ENCODE assay signal across 20 mouse cellular contexts in the genomic region with DNA sequence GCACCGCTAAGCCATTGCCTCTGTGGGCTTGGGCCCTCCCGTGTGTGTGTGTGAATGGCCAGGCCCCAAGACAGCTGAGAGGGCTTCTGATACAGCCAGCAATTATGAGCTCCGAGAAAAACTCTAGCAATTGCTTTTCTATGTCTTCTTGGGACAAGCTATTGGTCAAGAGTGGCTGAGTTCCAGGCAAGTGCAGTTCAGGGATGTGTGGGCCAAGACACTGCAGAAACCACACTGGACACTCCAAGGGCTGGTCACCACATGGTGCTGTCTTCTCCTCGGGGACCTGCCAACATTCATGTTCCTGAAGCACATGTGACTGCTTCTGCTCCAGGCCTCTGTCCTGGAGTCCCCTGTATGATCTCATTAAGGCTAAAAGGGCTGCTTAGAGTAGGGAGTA.
A peak's percentile ranks its signal among the peaks of the same experiment; 100 is the strongest.
DNase-seq lines count a peak whose midpoint lies in the region; ATAC-seq lines count a peak whose summit lies in the region.
"Had no signal": no experiment of that assay in that cellular context is flagged by ENCODE, and none has a peak within 500 bp of the region (broad histone marks: within the 10 kb centered on the region; RNA-seq: fewer than 3 reads in every experiment).

No protein-coding gene starts in this region.

- H3K9me3 ChIP-seq in heart, embryonic 11.5 days (replicated peaks; ENCODE audit: control insufficient read depth, low read length): no peaks in the 10 kb centered on the region
- H3K9me3 ChIP-seq: embryonic facial prominence, embryonic 12.5 days; kidney, embryonic 15.5 days; liver, embryonic 13.5 days had no signal

- no peak overlapping the region for H3K27ac ChIP-seq in heart, embryonic 11.5 days (ENCODE audit: low read depth, low read length)
- H3K27ac ChIP-seq: embryonic facial prominence, embryonic 12.5 days; kidney, embryonic 15.5 days; liver, embryonic 13.5 days; stomach, postnatal 0 days had no signal

- 61% methylated on average over 4 of the region's 4 CpGs for WGBS in heart, embryonic 11.5 days (ENCODE audit: insufficient replicate concordance)

- DNase-seq in heart, adult 11 months: peak; percentile 99
- DNase-seq in gastrocnemius, adult 18-20 months (ENCODE audit: low spot score): peak; percentile 78
- DNase-seq in gastrocnemius, postnatal 36 days: peak; percentile 35 to 52
- peak; percentile 72 for DNase-seq in heart, postnatal 25 days (ENCODE audit: low spot score)
- no peak for DNase-seq in left cerebral cortex, postnatal 14 days (ENCODE audit: low spot score in 2 of 2)
- DNase-seq in cerebellum, adult 18-20 months: no peak
- DNase-seq in right cerebral cortex, postnatal 25 days: no peak
- DNase-seq: adrenal gland, adult 8-10 months; cerebellum, adult 9-11 months; kidney, postnatal 36 days; liver, embryonic 13.5 days; lung, adult 2 months; lung, postnatal 14 days had no signal

- H3K4me2 ChIP-seq in heart, embryonic 11.5 days: no peak overlapping the region
- H3K4me2 ChIP-seq: embryonic facial prominence, embryonic 12.5 days; kidney, embryonic 15.5 days; liver, embryonic 13.5 days; midbrain, embryonic 11.5 days had no signal

- H3K27me3 ChIP-seq in heart, embryonic 11.5 days (ENCODE audit: control insufficient read depth, insufficient read depth, low read length): no peaks in the 10 kb centered on the region
- H3K27me3 ChIP-seq: embryonic facial prominence, embryonic 12.5 days; kidney, embryonic 15.5 days; liver, embryonic 13.5 days had no signal

- no peaks in the 10 kb centered on the region for H3K4me1 ChIP-seq in heart, embryonic 11.5 days (ENCODE audit: control insufficient read depth, insufficient read depth, low read length)
- H3K4me1 ChIP-seq: embryonic facial prominence, embryonic 12.5 days; kidney, embryonic 15.5 days; liver, embryonic 13.5 days had no signal

- intact Hi-C loops in gastrocnemius, postnatal 36 days (cut with DNase I): no loop called here
- intact Hi-C loops in heart, postnatal 25 days (cut with DNase I): no loop called here
- intact Hi-C loops in left cerebral cortex, postnatal 14 days (cut with DNase I): no loop called here

- no peak for ATAC-seq in heart, embryonic 11.5 days (replicated peaks; ENCODE audit: insufficient number of reproducible peaks, low FRiP score, low TSS enrichment)
- ATAC-seq: intestine, postnatal 0 days; Patski had no signal

- H3K4me3 ChIP-seq in heart, embryonic 11.5 days (ENCODE audit: low read depth, low read length): no peak overlapping the region
- H3K4me3 ChIP-seq: embryonic facial prominence, embryonic 12.5 days; kidney, embryonic 15.5 days; liver, embryonic 13.5 days had no signal

- no peak overlapping the region for H3K9ac ChIP-seq in heart, embryonic 11.5 days (ENCODE audit: low read depth, low read length)
- H3K9ac ChIP-seq: embryonic facial prominence, embryonic 12.5 days; kidney, embryonic 15.5 days; liver, embryonic 13.5 days had no signal

- H3K36me3 ChIP-seq in heart, embryonic 11.5 days (ENCODE audit: control insufficient read depth, insufficient read depth, low read length): no peaks in the 10 kb centered on the region
- H3K36me3 ChIP-seq: embryonic facial prominence, embryonic 12.5 days; kidney, embryonic 15.5 days; liver, embryonic 13.5 days had no signal

Comparison
In these comparisons a context has a peak if more than half of its experiments do, and no peak if none do; other contexts are left out.
1. DNase-seq: peak in heart, adult 11 months (single experiment), gastrocnemius, adult 18-20 months (single experiment), gastrocnemius, postnatal 36 days (2 of 2) and heart, postnatal 25 days (single experiment); none in left cerebral cortex, postnatal 14 days (0 of 2), cerebellum, adult 18-20 months (0 of 2) and right cerebral cortex, postnatal 25 days (single experiment).